8 mouse cellular contexts compared by ENCODE assay signal in the genomic region with DNA sequence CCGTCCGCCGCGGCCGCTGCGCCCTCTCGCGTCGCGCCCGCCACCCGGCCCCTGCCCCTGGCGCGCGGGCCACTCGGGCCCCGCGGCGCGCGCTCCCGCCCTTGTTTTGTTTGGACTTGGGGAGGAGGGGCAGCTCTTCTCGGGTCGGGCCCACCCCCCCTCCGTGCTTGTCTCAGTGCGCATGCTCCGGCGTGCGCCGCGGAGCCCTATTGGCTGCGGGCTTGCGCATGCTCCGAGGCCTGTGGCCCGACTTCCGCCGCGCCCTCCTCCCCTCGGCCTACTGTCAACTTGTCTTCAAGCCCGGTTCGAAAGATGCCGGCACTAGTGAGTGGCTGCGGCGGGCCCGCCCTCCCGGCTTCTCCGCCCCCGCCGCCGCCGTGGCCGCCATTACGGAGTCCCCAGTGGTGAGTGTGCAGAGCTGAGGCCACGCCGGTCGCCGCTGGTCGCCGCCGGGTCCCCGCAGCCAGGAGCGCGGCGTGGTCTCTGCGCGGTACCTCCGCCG. TPM values are rescaled to one million over a fixed set of nuclear protein-coding genes. Genes with fewer than 3 reads are reported as not detected.
DNase-seq lines count a peak whose midpoint lies in the region; ATAC-seq lines count a peak whose summit lies in the region.

No protein-coding gene starts in this region.

- H3K4me3 ChIP-seq in heart, embryonic 14.5 days (ENCODE audit: control insufficient read depth in 1 of 2, insufficient read depth in 1 of 2, low read depth in 1 of 2, low read length in 2 of 2), result peak overlapping the region; percentile 81 to 100
- H3K4me3 ChIP-seq in liver, embryonic 13.5 days (replicated peaks), result peak overlapping the region; percentile 98
- H3K4me3 ChIP-seq in stomach, embryonic 16.5 days (replicated peaks; ENCODE audit: low read length), result peak overlapping the region; percentile 92

- H3K9ac ChIP-seq in heart, embryonic 14.5 days (ENCODE audit: low read length), result peak overlapping the region; percentile 96
- H3K9ac ChIP-seq in liver, embryonic 13.5 days, result peak overlapping the region; percentile 99
- peak overlapping the region; percentile 98 for H3K9ac ChIP-seq in stomach, embryonic 16.5 days (ENCODE audit: low read length)

- peak overlapping the region; percentile 100 for H3K27ac ChIP-seq in heart, embryonic 14.5 days (replicated peaks in 1 of 2; ENCODE audit: control insufficient read depth in 1 of 2, insufficient read depth in 1 of 2, low read depth in 2 of 2, low read length in 2 of 2)
- peak overlapping the region; percentile 98 for H3K27ac ChIP-seq in liver, embryonic 13.5 days
- H3K27ac ChIP-seq in stomach, embryonic 16.5 days (ENCODE audit: low read length), result peak overlapping the region; percentile 99

- WGBS in heart, embryonic 14.5 days, result under 1% methylated on average over 58 of the region's 68 CpGs
- WGBS in liver, embryonic 13.5 days (ENCODE audit: insufficient replicate concordance), result under 1% methylated on average over 48 of the region's 68 CpGs
- WGBS in stomach, embryonic 16.5 days, result under 1% methylated on average over 58 of the region's 68 CpGs

- H3K9me3 ChIP-seq in heart, embryonic 14.5 days (ENCODE audit: control insufficient read depth, low read length), result no peaks in the 10 kb centered on the region
- no peaks in the 10 kb centered on the region for H3K9me3 ChIP-seq in liver, embryonic 13.5 days (replicated peaks)
- no peaks in the 10 kb centered on the region for H3K9me3 ChIP-seq in stomach, embryonic 16.5 days (replicated peaks; ENCODE audit: control insufficient read depth, low read length)

- peaks cover 7 to 39% of the 10 kb centered on the region in 2 experiments for H3K4me1 ChIP-seq in heart, embryonic 14.5 days (ENCODE audit: control insufficient read depth in 2 of 2, insufficient read depth in 2 of 2, low read length in 2 of 2)
- H3K4me1 ChIP-seq in liver, embryonic 13.5 days (replicated peaks), result peaks cover 47% of the 10 kb centered on the region
- H3K4me1 ChIP-seq in stomach, embryonic 16.5 days (ENCODE audit: control insufficient read depth, insufficient read depth, low read length), result peaks cover 29% of the 10 kb centered on the region

- peaks cover 8% of the 10 kb centered on the region for H3K36me3 ChIP-seq in heart, embryonic 14.5 days (ENCODE audit: control insufficient read depth, insufficient read depth, low read length)
- peaks cover 13% of the 10 kb centered on the region for H3K36me3 ChIP-seq in liver, embryonic 13.5 days
- H3K36me3 ChIP-seq in stomach, embryonic 16.5 days (ENCODE audit: control insufficient read depth, insufficient read depth, low read length), result no peaks in the 10 kb centered on the region

- ATAC-seq in CD4-positive, CD25-positive, alpha-beta regulatory T cell, adult 4 months, result peak; percentile 87
- ATAC-seq in heart, embryonic 14.5 days (ENCODE audit: insufficient number of reproducible peaks, insufficient read depth, low FRiP score, low read depth), result peak; percentile 98
- peak; percentile 95 for ATAC-seq in liver, embryonic 13.5 days (ENCODE audit: low read depth)
- peak; percentile 96 for ATAC-seq in stomach, embryonic 16.5 days (ENCODE audit: insufficient read depth, low FRiP score)

- peak overlapping the region; percentile 69 for H3K4me2 ChIP-seq in heart, embryonic 14.5 days (ENCODE audit: low read length)
- H3K4me2 ChIP-seq in liver, embryonic 13.5 days, result peak overlapping the region; percentile 86
- H3K4me2 ChIP-seq in stomach, embryonic 16.5 days (ENCODE audit: low read depth, low read length), result peak overlapping the region; percentile 65

- no peaks in the 10 kb centered on the region for H3K27me3 ChIP-seq in heart, embryonic 14.5 days (ENCODE audit: control insufficient read depth, insufficient read depth, low read length)
- H3K27me3 ChIP-seq in liver, embryonic 13.5 days, result no peaks in the 10 kb centered on the region
- no peaks in the 10 kb centered on the region for H3K27me3 ChIP-seq in stomach, embryonic 16.5 days (ENCODE audit: control insufficient read depth, insufficient read depth, low read length)

- DNase-seq in c-Kit-negative CD71-positive TER-119-positive erythroid progenitor cells, embryonic 14.5 days (ENCODE audit: low read depth, low spot score), result peak; percentile 94
- peak; percentile 91 for DNase-seq in fibroblast of lung, adult 2 months (ENCODE audit: low read depth)
- peak; percentile 99 for DNase-seq in kidney, postnatal 14 days
- peak; percentile 96 for DNase-seq in liver, embryonic 13.5 days
- DNase-seq in neural tube, embryonic 10.5 days (ENCODE audit: extremely low spot score, low spot score), result peak; percentile 99

RNA-seq across cellular contexts. Expression of a gene that starts 0.8 kb away (rescaled TPM):
- 100 to 1,000 TPM; 164 to 189 TPM for polyA plus RNA-seq in CD4-positive, CD25-positive, alpha-beta regulatory T cell, adult 4 months (2017; shearing (Covaris generic))
- 103 and 108 TPM in 2 replicates for polyA plus RNA-seq in heart, embryonic 14.5 days (2014; fragmentation: Nextera tagmentation; extraction: Ambion mirVana)
- 43.5 and 50.9 TPM in 2 replicates for polyA plus RNA-seq in liver, embryonic 13.5 days (2015; fragmentation: Nextera tagmentation; extraction: Ambion mirVana)
- 131 and 141 TPM in 2 replicates for polyA plus RNA-seq in stomach, embryonic 16.5 days (2015; fragmentation: Nextera tagmentation; extraction: Ambion mirVana)

RNA-seq across cellular contexts. Expression of a gene that starts 33.3 kb away (rescaled TPM):
- under 1 TPM in 1 of 2 experiments, not detected in 1; 0.54 TPM for polyA plus RNA-seq in CD4-positive, CD25-positive, alpha-beta regulatory T cell, adult 4 months (2017; shearing (Covaris generic))
- polyA plus RNA-seq in heart, embryonic 14.5 days (2014; fragmentation: Nextera tagmentation; extraction: Ambion mirVana), result 0.19 and 0.34 TPM in 2 replicates
- polyA plus RNA-seq in liver, embryonic 13.5 days (2015; fragmentation: Nextera tagmentation; extraction: Ambion mirVana), result 0.64 and 0.65 TPM in 2 replicates
- 0.46 and 0.82 TPM in 2 replicates for polyA plus RNA-seq in stomach, embryonic 16.5 days (2015; fragmentation: Nextera tagmentation; extraction: Ambion mirVana)

RNA-seq across cellular contexts. Expression of a gene that starts 33.3 kb away (rescaled TPM):
- under 1 TPM in 1 of 2 experiments, not detected in 1; 0.12 TPM for polyA plus RNA-seq in CD4-positive, CD25-positive, alpha-beta regulatory T cell, adult 4 months (2017; shearing (Covaris generic))
- 0.16 and 0.58 TPM in 2 replicates for polyA plus RNA-seq in heart, embryonic 14.5 days (2014; fragmentation: Nextera tagmentation; extraction: Ambion mirVana)
- 0.23 and 0.32 TPM in 2 replicates for polyA plus RNA-seq in liver, embryonic 13.5 days (2015; fragmentation: Nextera tagmentation; extraction: Ambion mirVana)
- polyA plus RNA-seq in stomach, embryonic 16.5 days (2015; fragmentation: Nextera tagmentation; extraction: Ambion mirVana), result 1.5 and 1.9 TPM in 2 replicates

Comparison
In these comparisons a context has a peak if more than half of its experiments do, and no peak if none do; other contexts are left out.
1. Peak in every context shown above with its lines: DNase-seq, ATAC-seq, H3K4me3 ChIP-seq and H3K27ac ChIP-seq.